Mouse (Mus musculus) liver, embryonic 15.5 days (tissue): ENCODE measurements around the gene Narf. TPM values are rescaled to one million over a fixed set of nuclear protein-coding genes. Genes with fewer than 3 reads are reported as not detected.

ENCODE experiments used
- ATAC-seq: fragments of 200-750 bp; cut with Nextera tagmentation; 2 replicates; pipeline ENCODE4 v1.8.0; 2017; ENCODE audit warnings: moderate number of reproducible peaks, mild to moderate bottlenecking, moderate library complexity; ENCODE audit not compliant: insufficient read depth
- H3K27ac ChIP-seq: fragments of 300-500 bp; sonication (generic); replicated peaks from 2 replicates; pipeline ENCODE4 v1.5.1; 2015; ENCODE audit warnings: mild to moderate bottlenecking, inconsistent platforms
- H3K27me3 ChIP-seq: fragments of 300-500 bp; sonication (generic); 2 replicates; pipeline ENCODE4 v1.6.1; 2015; ENCODE audit warnings: mild to moderate bottlenecking, inconsistent platforms
- H3K36me3 ChIP-seq: fragments of 300-500 bp; sonication (generic); replicated peaks from 2 replicates; pipeline ENCODE4 v1.6.1; 2015; ENCODE audit warnings: moderate library complexity, mild to moderate bottlenecking, inconsistent platforms
- H3K4me1 ChIP-seq: fragments of 300-500 bp; sonication (generic); replicated peaks from 2 replicates; pipeline ENCODE4 v1.6.1; 2015; ENCODE audit warnings: inconsistent platforms
- H3K4me2 ChIP-seq: fragments of 300-500 bp; sonication (generic); 2 replicates; pipeline ENCODE4 v1.6.1; 2015; ENCODE audit warnings: moderate library complexity, mild to moderate bottlenecking, inconsistent platforms
- H3K4me3 ChIP-seq: fragments of 300-500 bp; sonication (generic); replicated peaks from 2 replicates; pipeline ENCODE4 v1.5.1; 2015; ENCODE audit warnings: mild to moderate bottlenecking, inconsistent platforms
- H3K9ac ChIP-seq: fragments of 300-500 bp; sonication (generic); 2 replicates; pipeline ENCODE4 v1.6.1; 2015; ENCODE audit warnings: moderate library complexity, mild to moderate bottlenecking, inconsistent platforms
- H3K9me3 ChIP-seq: fragments of 300-500 bp; sonication (generic); replicated peaks from 2 replicates; pipeline ENCODE4 v1.6.1; 2016; ENCODE audit warnings: inconsistent platforms
- WGBS: fragments of 180-500 bp; shearing (Covaris S2); methylation state at CpG from one replicate; pipeline ENCODE4 v1.1.7; 2015; ENCODE audit warnings: mixed read lengths; ENCODE audit not compliant: insufficient replicate concordance; 5-methylcytosine and 5-hydroxymethylcytosine counted together
- polyA plus RNA-seq: library from polyadenylated mRNA; unstranded; fragments of >200 nt; fragmentation: Nextera tagmentation; extraction: Ambion mirVana; gene quantifications from 2 replicates; pipeline ENCODE4 v1.2.1, GENCODE M21; 2015

Narf gene
- polyA plus RNA-seq, 1 experiment from 2014 or later: 117 TPM

- peak; percentile 46 for ATAC-seq
- H3K36me3 ChIP-seq: peaks cover 61% of the 10 kb centered on the region
Measured at GRCm38 (mm10) chr11:121239669-121240068, 2.6 kb downstream of the Narf start.

GRCm38 (mm10) chr11:121250196-121250595, 13.1 kb downstream of the Narf start:
- H3K9me3 ChIP-seq: no peaks in the 10 kb centered on the region
- no peaks in the 10 kb centered on the region for H3K27me3 ChIP-seq
- no peak for ATAC-seq
- H3K4me2 ChIP-seq: no peak overlapping the region
- 93% methylated on average over 8 of the region's 8 CpGs for WGBS
- no peak overlapping the region for H3K4me3 ChIP-seq
- no peak overlapping the region for H3K27ac ChIP-seq
- no peak overlapping the region for H3K9ac ChIP-seq
- peaks cover 99% of the 10 kb centered on the region for H3K36me3 ChIP-seq
- no peaks in the 10 kb centered on the region for H3K4me1 ChIP-seq

More at GRCm38 (mm10) chr11:121239669-121240068, 2.6 kb downstream of the Narf start:
- Histone ChIP-seq H3K9me3 (no peaks in the 10 kb centered on the region), H3K9ac (peak overlapping the region; percentile 85), H3K4me1 (peaks cover 52% of the 10 kb centered on the region), H3K4me3 (peak overlapping the region; percentile 92), H3K4me2 (peak overlapping the region; percentile 73), H3K27me3 (no peaks in the 10 kb centered on the region), H3K27ac (peak overlapping the region; percentile 98)
- 21% methylated on average over 2 of the region's 2 CpGs for WGBS

GRCm38 (mm10) chr11:121259160-121260100, 22.4 kb downstream of the Narf start, which contains the start of gene Foxk2:
Foxk2 (plus strand) TSS chr11:121259990.
- peaks cover 46% of the 10 kb centered on the region for H3K4me1 ChIP-seq
- peak; percentile 98 for ATAC-seq
- H3K4me3 ChIP-seq: peak within 1 kb of the TSS; percentile 97
- H3K4me2 ChIP-seq: peak within 1 kb of the TSS; percentile 97
- no peaks in the 10 kb centered on the region for H3K27me3 ChIP-seq
- peak within 1 kb of the TSS; percentile 96 for H3K9ac ChIP-seq
- peaks cover 53% of the 10 kb centered on the region for H3K36me3 ChIP-seq
- under 1% methylated on average over 84 of the region's 91 CpGs for WGBS
- peak within 1 kb of the TSS; percentile 87 for H3K27ac ChIP-seq
- H3K9me3 ChIP-seq: no peaks in the 10 kb centered on the region

- peak overlapping the region; percentile 96 for H3K9ac ChIP-seq
- WGBS: under 1% methylated on average over 60 of the region's 60 CpGs
- H3K4me2 ChIP-seq: peak overlapping the region; percentile 97
- H3K4me1 ChIP-seq: peaks cover 46% of the 10 kb centered on the region
- peak overlapping the region; percentile 97 for H3K4me3 ChIP-seq
- no peaks in the 10 kb centered on the region for H3K27me3 ChIP-seq
- peak overlapping the region; percentile 87 for H3K27ac ChIP-seq
- H3K36me3 ChIP-seq: peaks cover 51% of the 10 kb centered on the region
- H3K9me3 ChIP-seq: no peaks in the 10 kb centered on the region
- peak; percentile 48 for ATAC-seq
Measured at GRCm38 (mm10) chr11:121260211-121260906, 23.3 kb downstream of the Narf start.

GRCm38 (mm10) chr11:121261074-121261473, 24.0 kb downstream of the Narf start:
- Histone ChIP-seq H3K4me3 (peak overlapping the region; percentile 97), H3K4me2 (peak overlapping the region; percentile 97), H3K9ac (peak overlapping the region; percentile 96), H3K27ac (peak overlapping the region; percentile 87), H3K9me3 (no peaks in the 10 kb centered on the region), H3K27me3 (no peaks in the 10 kb centered on the region), H3K4me1 (peaks cover 46% of the 10 kb centered on the region), H3K36me3 (peaks cover 50% of the 10 kb centered on the region)
- WGBS: 30% methylated on average over 2 of the region's 2 CpGs
- ATAC-seq: no peak

- 76% methylated on average over 8 of the region's 8 CpGs for WGBS
- Histone ChIP-seq H3K4me1 (peaks cover 31% of the 10 kb centered on the region), H3K27me3 (no peaks in the 10 kb centered on the region), H3K4me2 (no peak overlapping the region), H3K27ac (0 out of 2 replicates have a peak overlapping the region, but pooled peaks have one; percentile 14), H3K9me3 (no peaks in the 10 kb centered on the region), H3K36me3 (peaks cover 14% of the 10 kb centered on the region; the same call in 1 of the 2 replicates), H3K4me3 (no peak overlapping the region), H3K9ac (no peak overlapping the region)
- ATAC-seq: no peak
Measured at GRCm38 (mm10) chr11:121277516-121277915, 40.5 kb downstream of the Narf start.

GRCm38 (mm10) chr11:121278011-121278410, 41.0 kb downstream of the Narf start:
- Histone ChIP-seq H3K27me3 (no peaks in the 10 kb centered on the region), H3K36me3 (peaks cover 14% of the 10 kb centered on the region; the same call in 1 of the 2 replicates), H3K4me2 (no peak overlapping the region), H3K9me3 (no peaks in the 10 kb centered on the region), H3K4me3 (no peak overlapping the region), H3K4me1 (peaks cover 36% of the 10 kb centered on the region), H3K27ac (0 out of 2 replicates have a peak overlapping the region, but pooled peaks have one; percentile 14), H3K9ac (no peak overlapping the region)
- 69% methylated on average over 3 of the region's 3 CpGs for WGBS
- no peak for ATAC-seq

- Histone ChIP-seq H3K4me1 (peaks cover 30% of the 10 kb centered on the region), H3K9me3 (no peaks in the 10 kb centered on the region), H3K36me3 (peaks cover 41% of the 10 kb centered on the region), H3K27me3 (no peaks in the 10 kb centered on the region), H3K4me2 (peak overlapping the region; percentile 23; the same call in 1 of the 2 replicates), H3K27ac (0 out of 2 replicates have a peak overlapping the region, but pooled peaks have one; percentile 11), H3K4me3 (no peak overlapping the region), H3K9ac (no peak overlapping the region)
- peak; percentile 57; the same call in 1 of the 2 replicates for ATAC-seq
- WGBS: 28% methylated on average over 6 of the region's 6 CpGs
Measured at GRCm38 (mm10) chr11:121282911-121283310, 45.9 kb downstream of the Narf start.

GRCm38 (mm10) chr11:121289859-121290258, 52.8 kb downstream of the Narf start:
- no peaks in the 10 kb centered on the region for H3K9me3 ChIP-seq
- H3K4me3 ChIP-seq: no peak overlapping the region
- 82% methylated on average over 3 of the region's 3 CpGs for WGBS
- H3K27me3 ChIP-seq: no peaks in the 10 kb centered on the region
- no peak for ATAC-seq
- no peak overlapping the region for H3K9ac ChIP-seq
- H3K36me3 ChIP-seq: peaks cover 88% of the 10 kb centered on the region
- H3K4me1 ChIP-seq: no peaks in the 10 kb centered on the region
- no peak overlapping the region for H3K4me2 ChIP-seq
- no peak overlapping the region for H3K27ac ChIP-seq

- Histone ChIP-seq H3K4me3 (no peak overlapping the region), H3K27me3 (no peaks in the 10 kb centered on the region), H3K36me3 (peaks cover 83% of the 10 kb centered on the region), H3K4me2 (no peak overlapping the region), H3K9me3 (no peaks in the 10 kb centered on the region), H3K9ac (no peak overlapping the region), H3K27ac (no peak overlapping the region), H3K4me1 (no peaks in the 10 kb centered on the region)
- ATAC-seq: no peak
- WGBS: 89% methylated on average over 5 of the region's 5 CpGs
Measured at GRCm38 (mm10) chr11:121294771-121295170, 57.7 kb downstream of the Narf start.

GRCm38 (mm10) chr11:121298493-121298892, 61.4 kb downstream of the Narf start:
- H3K27ac ChIP-seq: no peak overlapping the region
- no peaks in the 10 kb centered on the region for H3K9me3 ChIP-seq
- H3K36me3 ChIP-seq: peaks cover 90% of the 10 kb centered on the region
- H3K4me1 ChIP-seq: no peaks in the 10 kb centered on the region
- no peak overlapping the region for H3K4me2 ChIP-seq
- no peak overlapping the region for H3K4me3 ChIP-seq
- ATAC-seq: no peak
- 80% methylated on average over 8 of the region's 8 CpGs for WGBS
- no peak overlapping the region for H3K9ac ChIP-seq
- H3K27me3 ChIP-seq: no peaks in the 10 kb centered on the region
